Mouse (Mus musculus): ENCODE measurements around the gene Syt13. TPM values are rescaled to one million over a fixed set of nuclear protein-coding genes. Genes with fewer than 3 reads are reported as not detected.

Gene Syt13
- total and polyA plus RNA-seq, 3 experiments = not detected

- Histone ChIP-seq H3K4me3 (replicated peaks in 1 of 3; ENCODE audit: low read depth in 2 of 3, low read length in 2 of 3, poor library complexity in 1 of 3) (no peak overlapping the region), H3K79me2 (replicated peaks; ENCODE audit: control insufficient read depth, extremely low read depth, insufficient read depth, poor library complexity, severe bottlenecking) (no peaks in the 10 kb centered on the region), H3K36me3 (replicated peaks in 1 of 2; ENCODE audit: control insufficient read depth in 1 of 2, insufficient read depth in 1 of 2, low read length in 1 of 2) (no peaks in the 10 kb centered on the region), H3K27ac (ENCODE audit: insufficient read depth, low read depth) (no peak overlapping the region), H3K4me2 (ENCODE audit: insufficient read depth, low read depth, poor library complexity, severe bottlenecking) (no peak overlapping the region), H3K9ac (ENCODE audit: insufficient read depth, low read depth) (no peak overlapping the region), H3K4me1 (ENCODE audit: control insufficient read depth in 1 of 2, insufficient read depth in 2 of 2) (peaks cover 5 to 20% of the 10 kb centered on the region in 2 experiments; a peak in 3 of 4 replicates), H3K27me3 (replicated peaks) (peaks cover 78% of the 10 kb centered on the region), H3K9me3 (replicated peaks; ENCODE audit: low read length) (no peaks in the 10 kb centered on the region)
- dilution Hi-C loops (cut with MboI; ENCODE audit: extremely low pct_ligation_motif_present, extremely low pct_unique_long_range_greater_than_20kb, low sequenced_read_pairs) = no loop called here
- in situ Hi-C loops (cut with MboI; ENCODE audit: low pct_ligation_motif_present, low pct_unique_long_range_greater_than_20kb, low sequenced_read_pairs) = no loop called here
- no peak for DNase-seq (ENCODE audit: extremely low read depth)
- no peak for TF ChIP-seq MAX (IDR thresholded peaks at IDR 0.05; ENCODE audit: low read length)
- TF ChIP-seq PAX5 (IDR thresholded peaks at IDR 0.05; ENCODE audit: low read length) = no peak
- peak; percentile 58 for TF ChIP-seq ZNF384 (IDR thresholded peaks at IDR 0.05; ENCODE audit: low read depth, low read length)
- no peak for TF ChIP-seq MXI1 (IDR thresholded peaks at IDR 0.05; ENCODE audit: low read depth, low read length)
- TF ChIP-seq RAD21 (IDR thresholded peaks at IDR 0.05; ENCODE audit: low read depth, low read length) = no peak
- peak; percentile 41; the same call in 1 of the 2 replicates for TF ChIP-seq BHLHE40 (IDR thresholded peaks at IDR 0.05; ENCODE audit: low read depth, low read length)
Measured at GRCm38 (mm10) chr2:92947981-92948698, 33.2 kb downstream of the Syt13 start.

GRCm38 (mm10) chr2:92948699-92949300, 33.9 kb downstream of the Syt13 start:
- in situ Hi-C loops (cut with MboI; ENCODE audit: low pct_ligation_motif_present, low pct_unique_long_range_greater_than_20kb, low sequenced_read_pairs) (no loop called here), dilution Hi-C loops (cut with MboI; ENCODE audit: extremely low pct_ligation_motif_present, extremely low pct_unique_long_range_greater_than_20kb, low sequenced_read_pairs) (no loop called here)
- DNase-seq (ENCODE audit: extremely low read depth) = no peak
- no peaks in the 10 kb centered on the region for H3K36me3 ChIP-seq (replicated peaks in 1 of 2; ENCODE audit: control insufficient read depth in 1 of 2, insufficient read depth in 1 of 2, low read length in 1 of 2)
- no peak for TF ChIP-seq ETS1 (conservative IDR thresholded peaks at IDR 0.05; ENCODE audit: low read depth, low read length)
- TF ChIP-seq CHD1 (IDR thresholded peaks at IDR 0.05; ENCODE audit: low read depth, low read length) = no peak
- no peak for TF ChIP-seq CTCF (conservative IDR thresholded peaks at IDR 0.05 in 1 of 2, IDR thresholded peaks at IDR 0.05 in 1 of 2; ENCODE audit: low read depth in 2 of 2, low read length in 2 of 2)
- TF ChIP-seq ZKSCAN1 (IDR thresholded peaks at IDR 0.05; ENCODE audit: borderline replicate concordance, low read depth, low read length) = no peak
- TF ChIP-seq E2F4 (IDR thresholded peaks at IDR 0.05; ENCODE audit: insufficient replicate concordance, low read depth, low read length) = no peak
- TF ChIP-seq TBP (conservative IDR thresholded peaks at IDR 0.05; ENCODE audit: low read depth, low read length) = no peak
- TF ChIP-seq CHD2 (IDR thresholded peaks at IDR 0.05; ENCODE audit: low read length) = no peak
- no peak for TF ChIP-seq MAZ (IDR thresholded peaks at IDR 0.05; ENCODE audit: low read depth, low read length)
- no peak for TF ChIP-seq MEF2A (IDR thresholded peaks at IDR 0.05; ENCODE audit: borderline replicate concordance, low read depth, low read length)
- no peak for TF ChIP-seq MAFK (IDR thresholded peaks at IDR 0.05; ENCODE audit: insufficient replicate concordance, low read length)
- TF ChIP-seq JUN (IDR thresholded peaks at IDR 0.05; ENCODE audit: insufficient read depth, low read depth, low read length) = no peak
- TF ChIP-seq MXI1 (IDR thresholded peaks at IDR 0.05; ENCODE audit: low read depth, low read length) = no peak
- no peak overlapping the region for H3K27ac ChIP-seq (ENCODE audit: insufficient read depth, low read depth)
- no peaks in the 10 kb centered on the region for H3K9me3 ChIP-seq (replicated peaks; ENCODE audit: low read length)
- H3K4me1 ChIP-seq (ENCODE audit: control insufficient read depth in 1 of 2, insufficient read depth in 2 of 2) = peaks cover 5 to 20% of the 10 kb centered on the region in 2 experiments; a peak in 3 of 4 replicates
- no peak overlapping the region for H3K9ac ChIP-seq (ENCODE audit: insufficient read depth, low read depth)
- no peak overlapping the region for H3K4me3 ChIP-seq (replicated peaks in 1 of 3; ENCODE audit: low read depth in 2 of 3, low read length in 2 of 3, poor library complexity in 1 of 3)
- no peak overlapping the region for H3K4me2 ChIP-seq (ENCODE audit: insufficient read depth, low read depth, poor library complexity, severe bottlenecking)
- peaks cover 77% of the 10 kb centered on the region for H3K27me3 ChIP-seq (replicated peaks)
- H3K79me2 ChIP-seq (replicated peaks; ENCODE audit: control insufficient read depth, extremely low read depth, insufficient read depth, poor library complexity, severe bottlenecking) = no peaks in the 10 kb centered on the region

All from CH12.LX (cell line).